Mouse (Mus musculus): ENCODE data around the gene Map4k1.
A peak's percentile ranks its signal among the peaks of the same experiment; 100 is the strongest.

The Map4k1 gene

GRCm38 (mm10) chr7:29028761-29029160 is 46.9 kb downstream of the Map4k1 start:
- no peak for DNase-seq

DNA sequence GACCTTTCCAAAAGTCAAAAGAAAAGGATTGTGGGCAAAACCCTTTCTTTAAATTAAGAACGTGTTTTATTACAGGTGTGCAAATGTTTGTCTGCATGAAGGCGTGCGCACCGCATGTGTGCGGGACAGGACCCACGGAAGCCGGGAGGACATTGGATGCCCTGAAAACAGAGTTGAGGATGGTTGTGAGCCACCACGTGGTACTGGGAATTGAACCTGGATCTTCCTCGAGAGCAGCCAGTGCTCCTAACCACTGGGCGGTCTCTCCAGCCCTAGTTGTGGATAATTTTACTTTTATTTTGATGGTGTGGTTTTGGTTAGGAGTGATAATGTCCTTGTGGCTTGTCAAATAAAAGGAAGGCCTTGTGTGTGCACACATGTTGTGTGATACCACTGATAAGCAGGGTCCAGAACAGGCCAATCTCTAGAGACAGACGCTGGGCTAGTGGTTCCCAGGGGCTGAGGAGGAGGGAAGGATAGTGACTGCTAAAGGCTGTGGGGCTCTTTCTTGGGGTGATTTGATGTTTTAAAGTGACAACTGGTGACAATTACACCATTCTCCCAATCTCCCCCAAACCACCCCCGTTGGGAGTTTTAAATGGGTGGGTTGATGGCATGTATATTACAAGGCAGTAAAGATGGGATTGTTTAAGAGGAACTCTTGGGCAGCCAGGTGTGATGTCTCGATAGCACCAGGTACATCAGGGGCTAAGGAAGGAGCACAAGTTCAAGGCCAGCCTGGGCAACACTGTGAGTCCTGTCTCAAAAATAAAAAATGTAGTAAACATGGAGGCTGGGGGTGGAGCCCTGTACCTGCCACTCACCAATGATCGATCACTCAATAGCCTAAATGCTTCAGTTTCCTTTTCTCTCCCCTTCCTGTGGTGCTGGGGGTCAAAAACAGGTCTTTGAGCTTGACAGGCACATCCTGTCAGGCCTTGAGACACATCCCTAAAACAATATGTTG is 48.1 kb downstream of the Map4k1 start:
- no peak for DNase-seq

GRCm38 (mm10) chr7:29031641-29032040 is 49.8 kb downstream of the Map4k1 start:
- DNase-seq = peak; percentile 40 to 42

- no peak for DNase-seq
Observed at GRCm38 (mm10) chr7:29032685-29033084, 50.8 kb downstream of the Map4k1 start.

- no peak for DNase-seq
Observed at GRCm38 (mm10) chr7:29037261-29037660, 55.4 kb downstream of the Map4k1 start.

GRCm38 (mm10) chr7:29039604-29039984 is 57.7 kb downstream of the Map4k1 start:
- peak; percentile 91 to 94 for DNase-seq

- DNase-seq = peak; percentile 24 to 32
Observed at GRCm38 (mm10) chr7:29039985-29040661, 58.3 kb downstream of the Map4k1 start.

DNA sequence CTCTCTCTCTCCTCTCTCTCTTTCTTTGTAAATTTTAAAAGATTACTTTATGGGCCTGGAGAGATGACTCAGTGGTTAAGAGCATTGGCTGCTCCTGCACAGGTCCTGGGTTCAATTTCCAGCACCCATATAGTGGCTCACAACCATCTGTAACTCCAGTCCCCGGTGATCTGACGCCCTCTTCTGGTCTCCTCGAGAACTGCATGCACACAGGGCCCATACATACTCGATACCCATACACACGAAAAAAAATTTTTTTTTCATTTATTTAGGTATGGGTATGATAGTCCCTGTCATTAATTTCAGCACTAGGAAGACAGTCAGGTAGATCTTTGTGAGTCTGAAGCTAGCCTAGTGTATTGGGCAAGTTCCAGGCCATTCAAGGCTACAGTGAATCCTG is 59.3 kb downstream of the Map4k1 start:
- peak in 1 of 2 experiments; percentile 13 for DNase-seq

- DNase-seq = peak; percentile 78 to 83
Observed at GRCm38 (mm10) chr7:29043016-29043673, 61.3 kb downstream of the Map4k1 start.

- DNase-seq = no peak
Observed at GRCm38 (mm10) chr7:29043674-29044057, 61.8 kb downstream of the Map4k1 start.

GRCm38 (mm10) chr7:29044302-29044701 is 62.5 kb downstream of the Map4k1 start:
- DNase-seq = peak; percentile 43 to 51

- no peak for DNase-seq
Observed at GRCm38 (mm10) chr7:29046533-29046932, 64.7 kb downstream of the Map4k1 start.

GRCm38 (mm10) chr7:29048070-29048469 is 66.2 kb downstream of the Map4k1 start:
- DNase-seq = peak in 1 of 2 experiments; percentile 45

DNA sequence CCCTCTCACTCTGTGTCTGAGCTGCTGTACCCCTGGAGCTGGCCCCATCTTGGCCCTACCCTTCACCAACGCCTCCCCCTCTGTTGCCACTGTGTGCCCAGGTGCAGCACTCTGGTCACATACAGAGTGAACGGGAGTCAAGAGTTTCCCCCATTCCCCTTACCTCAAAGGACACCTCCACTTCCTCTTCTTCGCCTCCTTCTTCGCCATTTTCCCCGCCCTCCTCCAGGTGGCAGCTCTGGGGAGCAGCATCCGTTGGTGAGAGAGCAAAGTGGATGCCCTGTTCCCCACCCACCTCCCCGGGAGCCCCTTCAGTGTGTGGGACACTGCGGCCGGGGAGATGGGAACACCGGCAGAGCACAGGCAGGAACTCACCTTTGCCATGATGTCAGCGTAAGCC is 66.8 kb downstream of the Map4k1 start:
- no peak for DNase-seq

DNA sequence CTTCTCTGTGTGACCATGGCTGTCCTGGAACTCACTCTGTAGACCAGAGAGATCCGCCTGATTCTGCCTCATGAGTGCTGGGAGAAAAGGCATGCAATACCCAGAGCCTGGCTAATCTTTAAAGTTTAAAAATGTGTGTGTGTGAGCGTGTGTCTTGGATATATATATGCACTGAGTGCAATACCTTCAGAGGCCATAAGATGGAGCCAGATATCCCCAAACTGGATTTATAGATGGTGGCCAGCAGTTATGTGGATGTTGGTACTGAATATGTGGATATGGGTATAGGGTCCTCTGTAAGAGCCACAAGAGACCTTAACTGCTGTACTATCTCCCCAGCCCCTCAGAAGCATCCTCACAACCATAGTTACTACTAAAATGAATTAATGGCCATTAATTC is 68.9 kb downstream of the Map4k1 start:
- DNase-seq = peak; percentile 76 to 82

DNA sequence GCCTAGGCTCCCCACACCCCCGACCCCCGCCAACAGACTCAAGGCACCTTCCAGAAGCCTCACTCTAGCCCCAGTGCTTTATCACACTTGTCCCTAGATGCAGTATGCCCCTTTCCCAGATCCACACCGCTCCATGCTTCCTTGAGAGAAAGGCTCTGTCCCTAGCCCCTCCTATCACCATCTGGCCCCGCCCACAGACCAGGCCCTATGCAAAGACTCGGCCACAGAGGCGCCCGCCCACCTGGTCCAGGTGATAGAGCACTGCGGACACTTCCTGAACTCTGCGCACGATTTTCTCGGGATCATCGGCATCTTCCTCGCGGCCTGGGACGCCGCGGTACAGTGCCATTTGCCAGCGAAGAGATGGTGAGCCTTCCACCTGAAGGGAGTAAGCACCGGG is 71.0 kb downstream of the Map4k1 start:
- no peak for DNase-seq
